Mouse (Mus musculus): Measurements from ENCODE around the gene Fam208b.
"Not testable (repeated sequence)": the region's sequence is repeated elsewhere in the genome, so short reads cannot be mapped to it uniquely, and the experiment has no call there.

The Fam208b gene

GRCm38 (mm10) chr13:3563130-3563529 is 47.8 kb downstream of the Fam208b start:
- no peak for DNase-seq

- no peak for DNase-seq
Measured at GRCm38 (mm10) chr13:3547856-3548255, 63.1 kb downstream of the Fam208b start.

GRCm38 (mm10) chr13:3547410-3547809 is 63.5 kb downstream of the Fam208b start:
- no peak for DNase-seq

GRCm38 (mm10) chr13:3544925-3545324 is 66.0 kb downstream of the Fam208b start:
- no peak for DNase-seq

DNA sequence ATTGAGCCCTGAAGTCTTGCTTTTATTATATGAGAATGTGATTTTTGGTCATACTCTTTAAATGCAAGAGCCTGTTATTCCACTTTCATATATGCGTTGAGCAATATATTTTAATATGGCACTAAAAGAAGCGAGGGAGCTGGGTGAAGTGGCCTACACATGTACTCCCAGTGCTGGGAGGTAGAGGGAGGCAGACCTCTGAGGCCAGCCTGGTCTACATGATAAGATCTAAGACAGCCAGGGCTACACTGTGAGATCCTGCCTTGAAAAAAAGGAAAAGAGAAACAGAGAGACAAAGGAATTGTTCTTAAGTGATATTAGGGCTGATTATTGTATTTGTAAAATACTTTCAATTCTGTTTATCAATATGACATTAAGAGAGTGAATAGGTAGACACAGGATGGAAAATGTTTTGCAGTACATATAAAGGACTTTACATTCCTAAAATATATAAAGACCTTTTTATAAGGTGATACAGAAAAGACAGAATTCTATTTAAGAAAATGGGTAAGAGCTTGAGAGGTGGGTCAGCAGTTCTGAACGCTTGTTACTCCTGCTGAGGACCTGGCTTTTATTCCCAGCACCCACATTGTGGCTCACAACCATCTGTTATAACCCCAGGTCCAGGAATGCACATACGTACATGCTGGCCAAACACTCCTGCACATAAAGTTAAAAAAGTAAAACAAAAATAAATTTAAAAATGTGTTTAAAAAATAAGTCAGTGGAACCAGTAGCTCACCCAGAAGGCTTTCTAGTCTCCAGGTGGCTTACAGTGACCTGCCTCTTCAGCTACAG is 66.6 kb downstream of the Fam208b start:
- DNase-seq = no peak

DNA sequence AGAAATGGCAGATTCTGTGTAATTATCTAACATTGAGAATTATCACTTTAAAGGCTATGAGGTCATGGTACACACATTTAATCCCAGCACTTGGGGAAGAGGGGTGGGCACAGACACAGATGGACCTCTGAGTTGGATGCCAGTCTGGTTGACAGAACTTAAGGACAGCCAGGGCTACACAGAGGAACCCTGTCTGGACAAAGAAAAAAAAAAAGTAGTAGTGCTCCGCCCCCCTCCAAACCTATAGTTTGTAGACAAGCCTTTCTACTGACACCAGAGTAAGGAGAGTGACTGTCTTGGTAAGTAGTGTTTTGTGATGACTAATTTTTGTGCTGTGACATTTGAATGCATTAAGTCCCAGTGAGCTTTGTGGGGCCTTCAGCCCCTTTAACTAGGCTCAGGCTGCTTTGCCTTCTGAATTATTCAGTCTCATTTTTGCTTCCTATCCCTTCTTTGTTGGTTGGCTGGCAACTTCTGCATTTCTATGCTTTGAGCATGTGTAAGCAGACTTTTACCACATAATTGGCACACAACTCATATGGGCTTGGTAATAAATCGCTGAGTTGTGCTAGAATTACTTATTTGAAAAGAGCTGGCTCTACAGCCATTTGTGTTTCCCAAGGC is 69.6 kb downstream of the Fam208b start:
- DNase-seq = no peak

- no peak for DNase-seq
Measured at GRCm38 (mm10) chr13:3540166-3540565, 70.7 kb downstream of the Fam208b start.

- peak; percentile 38 for DNase-seq
Measured at GRCm38 (mm10) chr13:3538969-3539562, 71.8 kb downstream of the Fam208b start.

DNA sequence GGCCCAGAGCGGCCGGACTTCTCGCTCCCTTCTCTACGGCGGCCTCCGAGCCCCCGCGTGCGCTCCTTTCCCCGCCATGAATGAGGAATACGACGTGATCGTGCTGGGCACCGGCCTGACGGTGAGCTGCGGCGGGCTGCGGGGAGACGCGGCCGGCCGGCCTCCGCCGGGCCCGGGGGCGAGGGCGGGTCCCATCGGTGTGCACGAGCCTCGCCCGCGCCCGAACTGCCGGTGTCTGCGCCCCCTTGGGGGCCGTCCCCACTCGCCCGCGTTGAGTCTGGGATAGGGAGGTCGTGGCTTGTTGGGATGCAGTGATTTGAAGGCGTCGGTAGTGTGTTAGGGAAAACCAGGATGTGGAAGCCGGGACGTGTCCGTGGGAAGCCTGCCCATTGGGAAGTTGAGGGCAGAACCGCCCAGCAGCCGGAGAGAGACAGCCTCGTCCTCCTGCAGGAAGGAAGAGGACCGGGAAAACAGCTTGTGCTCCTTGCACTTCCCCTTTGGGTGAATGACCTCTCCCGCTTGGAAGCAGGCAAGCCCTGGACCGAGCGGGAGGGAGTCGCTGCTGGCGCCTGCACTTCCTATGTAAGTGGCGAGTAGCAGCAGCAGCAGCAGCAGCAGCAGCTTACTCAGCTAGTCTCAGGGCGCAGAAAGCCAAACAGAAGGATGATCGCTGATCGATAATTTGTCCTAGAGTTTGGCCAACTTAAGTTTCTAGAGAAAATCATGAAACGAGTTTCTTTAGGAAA is 72.5 kb downstream of the Fam208b start:
- peak; percentile 56 for DNase-seq

DNA sequence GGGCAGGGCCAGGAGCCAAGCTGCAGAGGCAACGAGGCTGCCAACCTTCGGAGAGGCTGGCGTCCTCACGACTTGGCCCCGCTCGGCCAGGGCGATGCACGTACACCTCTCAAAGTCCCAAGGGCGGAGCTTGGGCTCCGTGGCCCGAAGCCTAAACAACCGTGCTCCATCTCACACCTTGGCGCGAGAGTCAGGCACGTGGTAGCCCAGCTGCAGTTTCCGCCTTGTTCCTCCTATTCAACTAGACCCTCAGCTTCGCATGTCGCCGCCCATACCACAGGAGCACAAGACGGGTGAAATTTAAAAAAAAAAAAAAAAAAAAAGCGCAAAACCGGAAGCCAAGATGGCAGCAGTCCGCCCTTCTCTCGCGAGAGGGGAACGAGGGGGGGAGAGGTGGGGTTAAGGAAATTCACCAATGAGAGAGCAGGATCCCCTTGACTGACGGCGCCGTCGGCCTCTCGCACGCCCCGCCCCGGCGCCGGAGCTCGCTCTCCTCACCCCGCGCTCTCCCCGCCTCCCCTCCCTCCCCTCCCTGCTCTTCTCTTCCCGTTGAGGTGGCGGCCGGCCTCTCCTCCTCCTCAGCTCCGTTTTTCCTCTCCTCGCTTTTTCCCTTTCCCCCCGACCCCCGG is 73.2 kb downstream of the Fam208b start, which contains the start of gene Gdi2:
Gdi2 (plus strand) TSS at position 470 of the 629 bp plus-strand sequence.
- DNase-seq = peak; percentile 97

DNA sequence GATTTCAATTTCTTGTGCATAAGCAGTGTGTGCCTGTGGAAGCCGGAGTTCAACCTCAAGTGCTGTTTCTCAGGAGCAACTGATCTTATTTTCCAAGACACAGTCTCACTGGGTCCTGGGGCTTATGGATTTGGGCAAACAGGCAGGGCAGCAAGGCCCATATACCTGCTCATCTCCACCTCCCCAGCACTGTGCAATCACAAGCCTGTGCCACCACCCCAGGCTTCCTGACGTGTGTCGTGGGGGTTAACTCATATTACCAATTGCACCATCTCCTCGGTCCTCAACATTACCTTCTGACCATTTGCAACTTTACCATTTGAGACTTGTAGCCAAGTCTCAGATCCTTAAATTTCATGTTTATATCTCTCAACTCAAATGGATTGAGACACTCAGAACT is 76.8 kb downstream of the Fam208b start:
- no peak for DNase-seq

GRCm38 (mm10) chr13:3532451-3532850 is 78.5 kb downstream of the Fam208b start:
- no peak for DNase-seq

GRCm38 (mm10) chr13:3531692-3532320 is 79.1 kb downstream of the Fam208b start:
- no peak for DNase-seq

DNA sequence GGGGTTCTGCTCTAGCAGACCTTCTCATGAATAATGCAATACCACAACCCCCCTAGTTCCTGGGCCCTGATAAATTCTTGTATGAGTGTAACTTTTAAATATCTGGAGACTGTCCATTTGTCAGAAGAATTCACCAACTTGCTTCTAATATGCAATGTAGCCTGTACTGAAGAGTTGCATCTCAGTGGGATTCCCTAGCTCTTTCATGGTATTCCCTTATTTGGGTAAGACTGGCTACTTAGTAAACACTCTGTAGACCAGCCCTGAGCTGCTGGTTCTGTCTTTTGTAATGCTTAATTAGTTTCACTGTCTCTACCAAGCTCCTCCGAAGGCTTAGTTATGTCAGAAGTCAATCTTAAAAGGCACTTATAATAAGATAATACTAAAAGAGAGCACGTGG is 79.7 kb downstream of the Fam208b start:
- not testable (repeated sequence) for DNase-seq

DNA sequence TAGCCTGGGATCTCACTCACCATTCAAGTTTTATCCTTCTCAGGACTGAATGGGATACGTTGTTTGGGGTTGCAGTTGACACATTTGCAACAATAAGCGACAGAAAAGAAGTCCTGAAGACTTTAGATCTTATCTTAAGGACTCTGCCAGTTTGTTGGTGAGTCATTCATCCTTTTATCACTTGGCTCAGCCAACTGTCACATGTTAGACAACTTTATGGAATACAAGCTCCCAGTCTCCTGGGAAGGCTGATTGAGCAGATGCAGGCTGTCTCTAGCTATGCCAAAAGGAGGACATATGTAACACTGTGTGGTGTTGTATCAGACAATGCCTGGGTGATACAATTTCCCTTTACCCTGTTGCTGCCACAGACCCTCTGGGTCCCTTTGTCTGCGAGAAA is 80.5 kb downstream of the Fam208b start:
- no peak for DNase-seq

GRCm38 (mm10) chr13:3526328-3526727 is 84.6 kb downstream of the Fam208b start:
- peak; percentile 50 for DNase-seq

- no peak for DNase-seq
Measured at GRCm38 (mm10) chr13:3525611-3526051, 85.3 kb downstream of the Fam208b start.

- DNase-seq = no peak
Measured at GRCm38 (mm10) chr13:3523946-3524345, 87.0 kb downstream of the Fam208b start.

- DNase-seq = no peak
Measured at GRCm38 (mm10) chr13:3523459-3523858, 87.4 kb downstream of the Fam208b start.

DNA sequence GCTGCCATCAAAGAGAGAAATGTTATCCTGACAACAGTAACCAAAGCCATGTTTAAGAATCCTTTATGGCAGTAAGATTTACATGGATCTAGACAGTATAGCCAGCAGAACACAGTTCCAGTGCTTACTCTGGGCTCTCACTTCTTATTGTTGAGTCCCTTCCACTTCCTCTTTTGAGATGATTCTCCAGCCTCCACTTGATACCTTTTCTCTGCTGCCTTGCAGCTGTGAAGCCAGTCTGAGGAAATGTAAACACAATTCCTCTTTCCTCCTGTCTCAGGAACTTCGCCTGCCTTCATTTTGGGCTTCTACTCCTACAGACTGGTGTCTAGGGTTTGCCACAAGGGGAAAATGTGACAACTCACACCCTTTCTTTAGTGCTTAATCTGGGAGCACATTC is 90.9 kb downstream of the Fam208b start:
- not testable (repeated sequence) for DNase-seq

- not testable (repeated sequence) for DNase-seq
Measured at GRCm38 (mm10) chr13:3519357-3519756, 91.6 kb downstream of the Fam208b start.

Data from thymus, postnatal 14 days (tissue).